Mouse (Mus musculus): Measurements from ENCODE around the gene Gin1.
A peak's percentile ranks its signal among the peaks of the same experiment; 100 is the strongest.
"Not testable (repeated sequence)": the region's sequence is repeated elsewhere in the genome, so short reads cannot be mapped to it uniquely, and the experiment has no call there.

Gene Gin1

DNA sequence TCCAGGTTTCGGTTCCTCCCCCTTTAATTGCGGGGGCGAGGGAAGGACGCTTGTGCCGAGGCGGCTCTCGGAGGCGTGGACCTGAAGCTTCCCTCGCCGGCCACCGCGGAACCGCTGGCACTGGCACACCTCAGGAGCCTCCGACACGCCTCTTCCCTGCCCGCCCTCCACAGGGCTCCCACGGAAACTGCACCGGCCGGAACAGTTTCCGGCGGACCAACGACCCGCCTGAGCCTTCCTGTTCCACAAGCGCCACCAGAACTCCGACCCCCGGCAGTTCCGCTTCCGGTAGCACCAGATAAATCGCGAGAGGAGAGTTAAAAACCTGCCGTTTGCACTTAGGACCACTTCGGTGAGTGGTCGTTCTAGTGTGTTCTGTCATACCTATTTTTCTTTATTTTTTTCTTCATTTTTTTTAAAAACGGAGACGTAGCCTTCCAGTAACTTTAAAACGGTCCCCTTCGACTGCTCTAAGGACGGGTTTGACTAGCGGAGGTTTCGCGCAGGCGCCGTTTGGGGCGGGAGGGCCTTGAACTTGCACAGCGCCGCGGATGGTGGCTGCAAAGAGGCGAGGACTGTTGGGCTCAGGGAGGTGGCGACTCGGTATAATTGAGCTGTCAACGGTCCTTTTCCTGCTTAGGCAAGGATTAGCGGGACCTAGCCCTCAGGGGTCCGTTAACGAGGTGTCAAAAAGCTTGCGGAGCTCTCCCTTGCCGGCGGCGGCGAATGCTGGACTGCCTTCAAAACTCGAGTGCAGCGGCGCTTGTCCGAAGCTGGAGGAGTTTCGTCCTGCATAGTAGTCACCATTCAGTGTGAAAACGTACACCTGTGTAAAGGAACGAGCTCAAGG, at the start of gene Gin1, which contains the start of gene Ppip5k2:
TSS of gene Gin1 (plus strand) at position 269 of the 850 bp plus-strand sequence.
TSS of gene Ppip5k2 (minus strand) at position 508 of the 850 bp plus-strand sequence.
- DNase-seq, result peak; percentile 88 to 90

DNA sequence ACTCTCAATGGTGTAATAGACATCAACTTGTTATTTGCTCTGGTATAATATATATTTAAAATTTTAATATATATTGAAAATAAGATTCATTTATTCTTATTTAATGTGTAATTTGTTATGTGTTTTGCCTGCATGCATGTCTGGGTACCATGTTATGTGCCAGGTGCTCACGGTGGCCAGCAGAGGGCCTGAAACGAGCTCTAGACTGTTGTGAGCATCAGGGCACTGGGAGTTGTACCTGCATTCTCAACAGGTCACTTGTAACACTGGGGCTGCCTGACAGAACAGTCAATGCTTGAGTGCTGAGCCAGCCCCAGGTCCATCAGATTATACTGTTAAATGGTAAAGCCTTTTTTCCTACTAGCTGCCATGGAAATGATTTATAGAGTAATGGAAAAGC, 43.2 kb upstream of the Gin1 start:
- no peak for DNase-seq

DNA sequence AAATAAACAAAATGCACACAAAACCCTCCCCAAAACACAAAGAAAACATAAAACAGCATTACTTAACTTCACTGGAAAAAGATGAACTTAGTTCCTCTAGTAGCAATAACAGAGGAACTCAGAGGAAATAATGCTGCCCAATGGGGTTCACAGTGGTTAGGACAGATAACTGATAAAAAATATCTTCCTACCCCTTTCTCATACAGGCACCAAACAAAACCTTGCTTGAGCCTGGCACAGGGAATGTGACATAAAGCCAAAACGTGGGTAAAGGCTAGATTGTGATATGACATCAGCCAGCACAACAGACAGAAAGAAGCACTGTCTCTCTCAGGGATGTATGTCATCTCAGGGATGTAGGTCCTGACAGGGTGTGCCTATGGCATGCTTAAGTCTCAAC, 40.6 kb upstream of the Gin1 start:
- no peak for DNase-seq

DNA sequence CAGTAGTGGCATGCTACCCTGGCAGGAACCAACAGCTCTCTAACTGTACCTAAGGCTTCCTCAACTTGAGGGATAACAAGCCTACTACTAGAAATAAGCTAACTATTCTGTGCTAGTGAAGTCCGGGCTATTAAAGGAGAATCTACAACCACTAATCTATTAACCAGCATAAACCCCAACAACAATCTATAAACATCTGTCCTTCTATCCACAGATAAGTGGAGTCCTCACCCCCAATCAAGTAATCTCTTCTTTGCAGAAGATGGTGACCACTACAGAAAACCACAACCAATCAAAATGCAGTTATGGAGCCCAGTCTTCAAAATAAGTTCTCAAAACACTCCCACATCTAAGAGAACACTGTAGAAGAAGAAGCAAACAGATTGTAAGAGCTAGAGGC, 26.9 kb upstream of the Gin1 start:
- no peak for DNase-seq

DNA sequence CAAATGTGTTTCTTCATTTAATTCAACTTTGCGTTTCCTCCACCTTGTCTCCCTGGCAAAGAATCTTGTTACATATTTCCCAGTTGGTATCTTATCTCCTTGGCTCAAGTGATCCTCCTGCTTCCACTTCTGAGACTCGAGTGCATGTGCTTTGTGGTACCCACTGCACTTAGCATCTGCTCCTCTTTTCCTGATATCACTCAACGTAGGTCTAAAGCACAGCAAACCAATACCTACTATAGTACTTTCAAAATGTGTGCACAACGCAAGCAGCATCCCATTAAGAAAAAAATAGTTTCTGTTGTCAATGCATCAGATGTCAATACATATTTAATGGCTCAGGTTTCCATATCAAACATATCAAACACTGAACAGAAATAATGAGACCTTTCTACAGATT, 24.3 kb upstream of the Gin1 start:
- DNase-seq, result no peak

DNA sequence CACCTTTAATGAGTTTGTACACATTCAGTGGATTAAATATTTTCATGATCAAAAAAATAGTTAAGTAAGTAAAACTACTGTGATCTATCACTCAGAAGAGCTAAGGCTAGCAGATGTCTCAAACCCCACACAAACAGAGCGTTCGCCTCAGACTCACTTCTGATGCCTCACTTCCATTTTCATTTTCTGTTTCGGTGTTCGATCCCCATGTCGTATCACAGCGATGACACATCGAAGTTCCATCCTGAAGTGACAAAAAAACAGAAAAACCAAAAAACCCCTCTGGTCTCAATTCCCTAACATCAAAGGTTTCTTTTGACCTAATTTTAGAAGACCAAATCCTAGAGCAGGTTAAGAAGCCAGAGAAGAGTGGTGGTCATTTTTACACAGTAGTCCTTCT, 23.7 kb upstream of the Gin1 start:
- DNase-seq, result no peak

DNA sequence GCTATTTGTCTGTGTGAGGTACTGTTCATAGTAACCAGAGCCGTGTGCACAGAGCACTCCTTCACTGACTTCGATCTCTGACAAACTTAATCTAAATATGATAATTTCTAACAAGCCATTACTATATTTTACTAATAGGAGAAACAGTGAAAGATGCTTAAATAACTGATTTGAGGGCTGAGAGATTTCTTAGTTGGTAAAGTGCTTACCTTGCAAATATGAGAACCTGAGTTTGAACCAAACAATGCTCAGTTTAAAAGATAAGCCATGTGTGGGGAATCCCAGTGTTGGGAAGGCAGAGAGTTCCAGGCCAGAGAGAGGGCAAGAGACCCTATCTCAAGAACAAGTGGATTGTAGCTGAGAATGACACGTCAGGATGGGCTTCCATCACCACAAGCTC, 21.8 kb upstream of the Gin1 start:
- DNase-seq, result no peak

DNA sequence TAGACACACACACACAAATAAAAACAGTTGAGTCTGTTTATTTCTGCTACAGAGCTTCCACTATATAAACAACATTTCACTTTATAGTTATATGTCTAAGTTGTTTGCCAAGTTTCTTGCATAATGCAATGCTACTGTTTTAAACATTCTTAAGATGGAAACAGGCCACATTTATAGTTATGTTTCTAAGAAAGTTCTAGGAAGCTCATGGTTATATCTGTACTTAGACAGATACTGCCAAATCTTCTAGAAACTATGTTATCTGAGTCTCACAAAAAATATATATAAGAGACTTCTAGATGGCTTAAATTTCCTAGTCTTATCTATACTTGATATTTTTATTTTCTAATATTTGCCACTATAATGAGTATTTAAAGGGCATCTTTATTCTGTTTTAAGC, 16.8 kb upstream of the Gin1 start:
- DNase-seq, result no peak

DNA sequence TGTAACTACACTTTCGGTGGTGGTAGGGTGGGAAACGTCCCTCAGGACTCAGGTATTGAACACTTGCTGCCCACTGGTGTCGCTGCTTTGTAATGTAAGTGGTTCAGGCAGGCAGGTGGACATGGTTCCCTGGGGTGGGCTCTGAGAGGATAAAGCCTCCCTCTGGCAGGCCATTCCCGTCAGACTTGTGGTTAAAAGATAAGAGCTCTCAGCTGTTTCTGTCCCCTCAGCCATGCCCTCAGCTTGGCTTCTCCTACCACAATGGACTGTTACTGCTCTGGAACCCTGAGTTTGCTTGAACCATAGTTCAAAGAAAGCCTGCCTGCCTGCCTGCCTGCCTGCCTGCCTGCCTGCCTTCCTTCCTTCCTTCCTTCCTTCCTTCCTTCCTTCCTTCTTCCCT, 15.6 kb upstream of the Gin1 start:
- DNase-seq, result no peak

DNA sequence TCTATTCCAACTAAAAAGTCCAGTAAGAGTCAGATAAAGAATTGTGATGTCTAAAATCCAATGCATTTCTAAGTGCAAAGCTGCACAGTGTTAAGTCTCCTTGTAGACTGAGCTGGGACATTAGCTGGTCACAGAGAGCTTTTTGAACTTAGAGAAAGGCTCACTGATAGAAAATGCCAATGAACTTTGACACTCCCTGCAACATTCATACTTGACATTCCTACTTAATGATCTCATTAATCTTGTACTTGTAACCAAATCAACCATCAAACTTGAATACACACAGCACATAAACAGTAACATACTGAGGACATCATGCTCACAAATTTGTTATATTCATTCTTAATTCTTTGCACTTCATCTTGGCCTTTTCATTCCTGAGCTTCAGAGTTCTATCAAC, 10.1 kb upstream of the Gin1 start:
- DNase-seq, result no peak

DNA sequence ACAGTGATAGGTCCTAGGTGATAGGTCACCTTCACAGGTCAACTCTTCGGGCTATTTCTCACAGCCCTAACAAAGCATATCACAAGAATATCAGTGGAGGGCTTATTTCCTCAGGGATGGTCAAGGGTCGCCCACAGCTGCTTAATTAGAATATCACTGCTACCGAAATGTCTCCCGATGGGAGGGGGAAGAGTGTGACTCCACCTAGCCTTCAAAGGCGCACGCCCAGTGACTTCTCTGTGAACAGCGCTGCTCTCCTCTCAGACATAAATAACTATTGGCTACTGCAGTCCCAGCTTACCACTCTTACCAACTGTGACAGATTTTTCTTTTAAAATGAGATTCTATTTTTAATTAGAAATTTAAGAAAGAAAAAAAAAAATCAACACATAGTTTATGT, 9.4 kb upstream of the Gin1 start:
- DNase-seq, result no peak

DNA sequence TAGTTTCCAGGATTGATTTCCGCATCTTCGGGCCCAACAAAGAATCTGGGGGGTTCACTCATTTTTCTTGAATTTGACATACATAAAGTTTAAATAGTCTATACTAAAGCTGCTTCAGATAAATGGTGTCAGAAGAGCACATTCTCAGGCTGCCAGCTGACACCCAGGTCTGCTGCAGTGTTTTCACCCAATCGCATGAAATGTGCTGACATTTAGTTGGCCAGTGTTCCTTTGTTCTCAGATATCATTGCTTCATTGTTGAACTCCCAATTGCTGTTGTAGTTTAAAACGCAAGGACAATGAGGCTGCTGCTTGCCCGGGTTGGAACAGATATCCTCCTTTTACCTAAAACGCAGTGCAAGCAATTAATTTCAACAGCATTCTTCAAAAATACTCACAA, 8.5 kb upstream of the Gin1 start:
- DNase-seq, result no peak

DNA sequence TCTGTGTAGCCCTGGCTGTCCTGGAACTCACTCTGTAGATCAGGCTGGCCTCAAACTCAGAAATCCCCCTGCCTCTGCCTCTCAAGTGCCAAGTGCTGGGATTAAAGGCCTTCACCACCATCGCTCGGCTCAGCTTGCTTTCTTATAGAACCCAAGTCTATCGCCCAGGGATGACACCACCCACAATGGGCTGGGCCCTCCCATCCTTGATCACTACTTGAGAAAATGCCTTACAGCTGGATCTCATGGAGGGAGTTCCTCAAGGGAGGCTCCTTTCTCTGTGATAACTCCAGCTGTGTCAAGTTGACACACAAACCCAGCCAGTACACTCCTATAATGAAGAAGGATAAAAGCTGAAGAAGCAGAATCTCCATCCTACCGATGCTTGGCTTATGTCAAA, 4.3 kb upstream of the Gin1 start:
- not testable (repeated sequence) for DNase-seq

DNA sequence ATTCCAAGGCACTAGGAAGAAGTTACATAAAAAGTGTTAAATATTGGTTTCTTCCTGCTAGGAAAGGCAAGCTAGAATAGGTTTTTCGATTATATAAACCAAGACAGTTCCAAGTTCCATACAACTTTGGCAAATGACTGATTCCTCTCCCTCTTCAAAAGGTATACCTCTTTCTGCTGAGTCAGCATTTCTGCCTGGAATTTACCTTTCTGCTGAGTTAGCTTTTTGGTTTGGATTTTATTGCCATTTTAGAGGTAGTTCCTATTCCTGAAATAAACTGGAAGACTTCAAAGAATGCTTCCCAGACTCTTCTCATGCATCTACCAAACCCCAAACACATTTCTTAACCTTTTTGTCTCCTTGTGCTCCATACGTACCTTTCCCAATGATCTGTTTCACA, 1.9 kb upstream of the Gin1 start:
- DNase-seq, result no peak

DNA sequence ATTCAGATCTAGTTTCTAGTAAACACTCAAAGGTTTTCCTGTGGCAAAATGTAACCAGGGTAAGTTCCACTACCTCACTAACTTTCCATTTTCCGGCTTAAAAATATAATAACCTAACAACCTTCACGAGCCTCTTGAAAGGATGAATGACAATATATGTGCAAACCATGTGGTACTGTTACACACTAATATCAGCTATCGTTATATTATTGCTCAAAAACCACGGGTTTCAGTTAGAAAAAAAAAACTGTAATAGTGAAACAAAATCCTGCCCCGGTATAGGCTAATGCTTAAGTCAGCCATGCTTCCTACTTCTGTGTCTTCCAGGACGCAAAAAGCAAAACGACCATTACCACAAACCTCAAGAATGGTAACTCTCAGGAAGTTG, 1.1 kb upstream of the Gin1 start:
- no peak for DNase-seq

DNA sequence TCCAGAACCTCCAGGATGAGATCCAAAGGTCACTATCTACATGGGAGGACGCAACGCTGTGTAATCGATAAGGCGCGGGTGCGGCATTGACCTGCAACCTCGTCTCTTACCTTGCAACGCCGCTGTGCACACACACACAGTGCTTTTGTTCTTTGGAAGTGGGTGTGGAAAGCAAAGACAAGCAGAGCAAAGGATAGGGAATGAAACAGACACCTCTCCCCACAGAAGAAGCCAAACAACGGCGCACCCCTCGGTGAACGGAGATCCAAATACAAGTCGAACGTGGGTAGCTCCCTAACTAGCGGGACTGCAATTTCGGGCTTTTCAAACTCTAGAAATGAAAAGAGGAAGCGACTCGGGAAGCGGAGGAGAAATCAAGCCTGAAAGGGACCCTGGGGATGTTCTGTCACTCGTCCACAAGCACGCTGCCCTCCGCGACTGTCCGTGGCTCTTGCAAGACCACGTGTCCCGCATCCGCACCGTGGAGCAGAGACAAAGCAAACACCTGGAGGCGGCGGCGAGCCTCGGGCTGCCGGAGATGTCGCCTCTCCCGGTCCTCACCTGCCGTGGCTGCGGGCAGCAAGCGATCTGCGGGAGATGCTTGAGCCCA, 573 bp upstream of the Gin1 start:
- DNase-seq, result peak in 1 of 2 experiments; percentile 25

DNA sequence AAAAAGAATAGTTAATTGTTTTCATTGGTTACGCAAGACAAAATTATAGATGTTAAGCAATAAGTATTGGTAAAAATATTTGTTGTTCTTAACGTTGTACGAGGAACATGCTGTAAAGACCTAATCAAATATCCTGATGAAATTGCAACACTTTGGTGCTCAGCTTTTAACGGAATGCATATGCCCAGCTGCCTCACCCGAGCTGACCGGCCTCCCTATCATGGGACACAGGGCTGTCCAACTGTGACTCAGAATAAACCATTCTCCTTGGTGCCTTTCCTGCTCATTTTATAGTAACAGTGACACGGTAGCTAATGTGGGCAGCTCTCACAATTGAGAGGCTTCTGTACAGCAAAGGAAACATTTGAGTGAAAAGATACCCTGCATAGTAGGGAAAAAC, 1.1 kb downstream of the Gin1 start:
- DNase-seq, result no peak

DNA sequence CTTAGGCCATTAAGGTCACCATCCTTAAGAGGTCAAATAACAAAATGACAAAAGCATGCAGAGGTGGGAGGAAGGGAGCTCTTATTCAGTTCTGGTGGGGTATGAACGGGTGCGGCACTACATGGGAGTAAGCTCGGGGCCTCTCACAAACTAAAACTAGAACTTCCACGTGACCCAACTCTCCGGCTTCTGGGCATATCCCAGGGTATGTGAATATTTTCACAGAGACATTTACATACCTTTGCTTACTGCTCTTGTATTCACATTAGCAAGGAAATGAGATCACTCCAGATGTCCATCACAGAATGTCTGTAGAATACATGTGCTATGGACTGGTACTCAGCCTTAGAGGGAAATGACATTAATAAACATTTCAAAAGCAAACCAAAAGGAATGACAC, 1.8 kb downstream of the Gin1 start:
- DNase-seq, result no peak

DNA sequence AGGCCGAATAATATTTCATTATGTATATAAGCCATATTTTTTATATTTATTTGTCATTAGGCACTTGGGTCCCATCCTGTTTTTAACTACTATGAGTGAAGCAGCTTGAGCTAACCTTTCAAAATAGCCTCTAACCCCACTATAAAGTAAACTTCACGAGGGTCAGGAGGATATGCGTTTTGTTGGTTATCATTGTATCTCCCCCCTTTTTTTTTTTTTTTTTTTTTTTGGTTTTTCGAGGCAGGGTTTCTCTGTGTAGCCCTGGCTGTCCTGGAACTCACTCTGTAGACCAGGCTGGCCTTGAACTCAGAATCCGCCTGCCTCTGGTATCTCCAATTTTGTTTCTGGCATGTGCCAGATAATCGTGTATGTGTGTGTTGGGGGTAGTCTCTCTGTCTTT, 3.4 kb downstream of the Gin1 start:
- DNase-seq, result no peak

DNA sequence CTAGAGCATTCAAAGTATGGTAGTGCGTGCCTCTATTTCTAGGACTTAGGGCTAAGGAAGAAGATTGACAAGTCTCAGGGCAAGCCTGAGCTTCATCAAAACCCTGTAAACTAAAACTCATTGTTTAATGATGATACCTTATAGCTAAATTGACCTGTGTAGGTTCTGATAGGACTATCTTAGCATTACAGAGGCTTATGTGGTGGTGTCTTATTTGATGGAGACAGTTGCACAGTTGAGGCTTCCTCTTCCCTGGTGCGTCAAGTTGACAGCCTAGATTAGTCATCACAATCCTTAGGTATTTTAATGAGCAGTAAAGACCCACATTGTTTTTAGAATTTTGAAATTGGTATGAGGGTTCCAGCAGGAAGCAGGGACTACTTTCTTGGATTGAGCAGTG, 4.0 kb downstream of the Gin1 start:
- DNase-seq, result no peak

DNA sequence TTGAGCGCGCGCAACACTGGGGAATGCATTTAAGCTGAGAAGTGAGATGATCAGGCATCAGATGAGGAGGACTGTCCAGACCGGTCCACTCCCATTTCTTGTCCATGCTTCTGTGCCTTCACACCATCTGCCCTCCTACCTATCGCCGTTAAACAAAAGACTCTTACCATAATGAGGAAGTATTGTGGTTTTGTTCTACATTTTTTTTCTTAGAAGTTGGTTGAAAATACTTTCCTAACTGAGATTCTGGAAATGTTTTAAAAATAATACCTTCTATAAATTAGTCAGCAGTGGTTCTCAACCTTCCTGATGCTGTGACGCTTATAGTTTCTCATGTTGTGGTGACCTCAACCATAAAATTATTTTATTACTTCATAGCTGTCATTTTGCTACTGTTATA, 11.7 kb downstream of the Gin1 start:
- DNase-seq, result no peak

DNA sequence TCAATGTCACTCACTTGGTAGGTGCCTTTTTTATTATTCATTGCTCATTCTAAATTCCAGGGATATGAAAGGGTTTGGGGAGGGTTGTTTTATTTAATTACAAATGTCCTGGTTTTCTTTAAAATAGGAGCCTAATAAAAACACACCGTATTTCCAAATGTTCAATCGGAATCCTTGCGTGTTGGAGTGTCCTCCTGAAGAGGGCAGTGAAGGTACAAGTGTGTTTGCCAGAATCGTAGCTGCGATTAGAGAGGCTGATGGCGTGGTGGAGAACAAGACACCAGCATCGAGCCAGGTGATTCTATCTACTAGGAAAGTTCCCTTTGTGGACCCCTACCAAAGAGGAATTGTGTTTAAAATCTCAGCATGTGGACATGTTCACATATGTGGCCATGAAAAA, 15.0 kb downstream of the Gin1 start:
- DNase-seq, result no peak

DNA sequence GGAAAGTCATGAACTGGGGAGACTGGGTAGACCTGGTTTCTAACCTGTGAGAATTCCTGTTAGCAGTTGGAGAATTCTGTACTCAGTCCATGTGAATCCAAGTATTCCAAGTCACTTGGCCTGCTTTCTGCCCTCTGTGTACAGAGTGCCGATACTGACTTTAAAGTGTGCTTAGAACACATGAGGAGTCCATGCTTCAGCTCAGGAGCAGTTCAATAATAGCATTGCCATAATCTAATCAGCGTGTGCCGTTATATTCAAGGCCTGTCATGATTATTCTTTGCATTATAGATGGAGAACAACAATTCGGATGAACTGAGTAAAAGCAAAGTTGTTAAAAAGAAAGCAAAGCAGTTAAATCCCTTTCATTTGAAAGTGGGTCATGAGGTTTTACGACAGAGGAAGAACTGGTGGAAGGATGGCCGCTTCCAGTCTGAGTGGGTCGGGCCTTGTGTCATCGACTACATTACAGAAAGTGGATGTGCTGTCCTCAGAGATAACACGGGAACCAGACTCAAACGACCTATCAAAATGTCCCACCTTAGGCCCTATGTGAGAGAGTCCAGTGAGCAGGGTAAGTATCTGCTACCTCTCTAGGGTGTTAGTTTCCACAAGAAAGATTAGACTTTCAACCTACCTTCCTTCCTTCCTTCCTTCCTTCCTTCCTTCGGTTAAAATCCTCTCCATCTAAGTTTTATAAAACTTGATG, 15.9 kb downstream of the Gin1 start:
- DNase-seq, result no peak

DNA sequence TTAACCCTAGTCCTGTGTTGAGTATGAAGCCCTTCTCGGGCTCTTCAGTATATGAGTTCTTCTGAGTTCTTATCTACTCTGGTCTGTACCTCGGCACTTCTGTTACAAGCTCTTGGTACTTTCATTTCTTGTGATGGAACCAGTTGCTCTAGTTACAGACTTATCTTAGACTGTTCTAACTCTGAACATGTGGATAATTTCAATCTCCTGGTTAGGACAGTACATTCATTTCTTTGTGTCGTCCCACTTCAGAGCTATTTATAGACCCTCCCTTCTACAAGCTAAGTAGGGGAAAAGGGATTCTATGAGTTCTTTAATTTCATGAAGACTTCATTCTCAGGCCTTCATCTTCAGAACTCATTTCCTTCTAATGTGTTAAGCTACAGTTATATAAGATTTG, 17.7 kb downstream of the Gin1 start:
- DNase-seq, result no peak

All from spleen, adult 18-20 months (tissue).